Mouse (Mus musculus) kidney, adult 10 weeks (tissue): ENCODE results near the gene Cyp19a1. TPM values are rescaled to one million over a fixed set of nuclear protein-coding genes. Genes with fewer than 3 reads are reported as not detected.

Source experiments
- polyA plus RNA-seq: library from polyadenylated mRNA; stranded (reverse); fragments of 350-450 nt; fragmentation: Illumina TruSeq; extraction: RNeasy Lipid Tissue Mini Kit (QIAGEN cat#74804); gene quantifications from one replicate; pipeline ENCODE4 v1.2.3, GENCODE M21; 2014; ENCODE audit warnings: low read depth, low replicate concordance

Cyp19a1 gene
- not detected for polyA plus RNA-seq

DNA sequence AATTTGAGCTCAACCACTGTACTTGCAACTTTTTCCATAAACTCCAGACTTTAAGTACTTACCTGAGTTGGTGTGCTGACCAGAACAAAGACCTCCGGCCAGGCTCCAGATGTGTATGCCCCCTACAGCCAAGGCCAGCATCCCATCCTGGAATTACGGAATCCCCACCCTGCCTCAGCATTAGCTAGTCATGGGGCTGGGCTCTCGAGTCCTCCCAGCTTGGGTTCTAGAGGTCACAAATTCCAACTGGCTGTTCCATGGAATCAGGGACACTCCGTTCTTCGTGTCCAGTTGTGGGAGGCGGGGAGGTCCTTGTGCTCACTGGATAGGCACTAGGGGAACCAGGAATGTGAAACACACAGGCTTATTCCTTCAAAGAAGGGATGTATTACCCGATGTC, at the start of gene Cyp19a1:
Gene Cyp19a1 (minus strand): TSS at position 101 of the 400 bp plus-strand sequence.

GRCm38 (mm10) chr9:54286331-54286987, 18.5 kb upstream of the Cyp19a1 start, which contains the start of gene Gldn:
Gene Gldn, plus strand, starts transcription at chr9:54286486.

Other genes starting within 250 kb of the Cyp19a1 start
- gene Tnfaip8l3, start 199.7 kb downstream of the Cyp19a1 start, polyA plus RNA-seq, result 0.61 TPM
- not detected for gene Gldn, start 18.4 kb upstream of the Cyp19a1 start, polyA plus RNA-seq
- gene Dmxl2, start 233.5 kb upstream of the Cyp19a1 start, polyA plus RNA-seq, result 50.1 TPM